Mouse (Mus musculus) kidney, adult 9 months (tissue): ENCODE measurements around the gene Sall1.

Source experiments
- DNase-seq: peaks from one replicate; pipeline ENCODE4 v3.0.0; 2022

Gene Sall1

GRCm38 (mm10) chr8:88989002-88989401, 55.0 kb downstream of the Sall1 start:
- no peak for DNase-seq

GRCm38 (mm10) chr8:88983468-88983867, 60.5 kb downstream of the Sall1 start:
- no peak for DNase-seq
